Mouse (Mus musculus): ENCODE results near the gene Pfdn5. TPM values are rescaled to one million over a fixed set of nuclear protein-coding genes. Genes with fewer than 3 reads are reported as not detected.

Pfdn5 gene
- polyA plus RNA-seq, 1 experiment from 2014 or later = 514 TPM

Other genes with a start within 250 kb of the Pfdn5 start
- gene Tns2, start 225.7 kb upstream of the Pfdn5 start, polyA plus RNA-seq (2015; fragmentation: Nextera tagmentation; extraction: Ambion mirVana) = 8.3 and 9.3 TPM in 2 replicates
- gene Spryd3, start 189.9 kb upstream of the Pfdn5 start, polyA plus RNA-seq (2015; fragmentation: Nextera tagmentation; extraction: Ambion mirVana) = 50.8 and 57.4 TPM in 2 replicates
- 0.49 and 1.2 TPM in 2 replicates for gene Igfbp6, start 181.8 kb upstream of the Pfdn5 start, polyA plus RNA-seq (2015; fragmentation: Nextera tagmentation; extraction: Ambion mirVana)
- 0.14 TPM in 1 of 2 replicates, not detected in the other for gene Soat2, start 175.6 kb upstream of the Pfdn5 start, polyA plus RNA-seq (2015; fragmentation: Nextera tagmentation; extraction: Ambion mirVana)
- gene Zfp740, start 122.9 kb upstream of the Pfdn5 start, polyA plus RNA-seq (2015; fragmentation: Nextera tagmentation; extraction: Ambion mirVana) = 68.8 and 71.7 TPM in 2 replicates
- 43.2 and 44.5 TPM in 2 replicates for gene Csad, start 121.4 kb upstream of the Pfdn5 start, polyA plus RNA-seq (2015; fragmentation: Nextera tagmentation; extraction: Ambion mirVana)
- gene Itgb7, start 94.2 kb upstream of the Pfdn5 start, polyA plus RNA-seq (2015; fragmentation: Nextera tagmentation; extraction: Ambion mirVana) = 0.45 and 1.5 TPM in 2 replicates
- gene Rarg, start 68.6 kb upstream of the Pfdn5 start, polyA plus RNA-seq (2015; fragmentation: Nextera tagmentation; extraction: Ambion mirVana) = 5.7 and 7.1 TPM in 2 replicates
- gene Gm9918, start 55.6 kb upstream of the Pfdn5 start, polyA plus RNA-seq (2015; fragmentation: Nextera tagmentation; extraction: Ambion mirVana) = 0.14 and 0.22 TPM in 2 replicates
- 54.7 TPM in 2 replicates for gene Mfsd5, start 46.7 kb upstream of the Pfdn5 start, polyA plus RNA-seq (2015; fragmentation: Nextera tagmentation; extraction: Ambion mirVana)
- gene Espl1, start 29.9 kb upstream of the Pfdn5 start, polyA plus RNA-seq (2015; fragmentation: Nextera tagmentation; extraction: Ambion mirVana) = 7.0 and 7.2 TPM in 2 replicates
- 91.8 and 96.4 TPM in 2 replicates for gene Myg1, start 5.6 kb downstream of the Pfdn5 start, polyA plus RNA-seq (2015; fragmentation: Nextera tagmentation; extraction: Ambion mirVana)
- 33.3 and 34.8 TPM in 2 replicates for gene Aaas, start 24.7 kb downstream of the Pfdn5 start, polyA plus RNA-seq (2015; fragmentation: Nextera tagmentation; extraction: Ambion mirVana)
- 1.1 and 1.2 TPM in 2 replicates for gene Sp7, start 41.1 kb downstream of the Pfdn5 start, polyA plus RNA-seq (2015; fragmentation: Nextera tagmentation; extraction: Ambion mirVana)
- gene Sp1, start 80.0 kb downstream of the Pfdn5 start, polyA plus RNA-seq (2015; fragmentation: Nextera tagmentation; extraction: Ambion mirVana) = 4.6 and 6.0 TPM in 2 replicates
- gene Amhr2, start 119.3 kb downstream of the Pfdn5 start, polyA plus RNA-seq (2015; fragmentation: Nextera tagmentation; extraction: Ambion mirVana) = 0.14 and 0.40 TPM in 2 replicates
- 107 and 109 TPM in 2 replicates for gene Prr13, start 132.9 kb downstream of the Pfdn5 start, polyA plus RNA-seq (2015; fragmentation: Nextera tagmentation; extraction: Ambion mirVana)
- 148 and 150 TPM in 2 replicates for gene Pcbp2, start 144.4 kb downstream of the Pfdn5 start, polyA plus RNA-seq (2015; fragmentation: Nextera tagmentation; extraction: Ambion mirVana)
- gene Gm10337, start 177.6 kb downstream of the Pfdn5 start, polyA plus RNA-seq (2015; fragmentation: Nextera tagmentation; extraction: Ambion mirVana) = 6.3 and 17.2 TPM in 2 replicates
- gene Map3k12, start 190.9 kb downstream of the Pfdn5 start, polyA plus RNA-seq (2015; fragmentation: Nextera tagmentation; extraction: Ambion mirVana) = 48.9 and 49.6 TPM in 2 replicates
- gene Tarbp2, start 192.1 kb downstream of the Pfdn5 start, polyA plus RNA-seq (2015; fragmentation: Nextera tagmentation; extraction: Ambion mirVana) = 94.5 and 94.6 TPM in 2 replicates
- 6.1 and 7.1 TPM in 2 replicates for gene Npff, start 198.8 kb downstream of the Pfdn5 start, polyA plus RNA-seq (2015; fragmentation: Nextera tagmentation; extraction: Ambion mirVana)

All from hindbrain, embryonic 13.5 days (tissue).